Mouse (Mus musculus) cerebellum, postnatal 36 days (tissue): ENCODE measurements around the gene Vmn1r184.
"Not testable (repeated sequence)": the region's sequence is repeated elsewhere in the genome, so short reads cannot be mapped to it uniquely, and the experiment has no call there.

Experiments used
- DNase-seq, 2 experiments: peaks; one replicate each; pipeline ENCODE4 v3.0.0; 2021 to 2022; ENCODE audit warnings: mixed read lengths in 2 of 2

The Vmn1r184 gene

DNA sequence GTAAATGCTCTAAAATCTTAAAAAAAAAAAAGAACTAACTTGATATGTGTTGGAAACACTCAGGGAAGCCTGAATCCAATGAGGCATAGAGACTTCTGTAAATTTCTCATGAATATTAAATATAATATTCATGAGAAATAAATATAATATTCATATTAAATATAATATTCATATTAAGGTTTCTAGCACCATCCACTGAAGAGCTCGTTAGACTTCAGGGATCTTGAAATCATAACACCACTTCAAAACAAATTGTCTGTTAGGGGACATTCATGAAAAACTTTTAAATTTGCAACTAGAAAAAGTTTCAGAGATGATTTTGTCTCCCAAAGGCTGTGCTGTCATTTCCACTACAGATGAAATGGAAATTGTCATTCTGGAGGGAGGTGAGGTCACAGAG, at the start of gene Vmn1r184:
Gene Vmn1r184 (plus strand): TSS at position 301 of the 400 bp plus-strand sequence.
- DNase-seq, result not testable (repeated sequence)

DNA sequence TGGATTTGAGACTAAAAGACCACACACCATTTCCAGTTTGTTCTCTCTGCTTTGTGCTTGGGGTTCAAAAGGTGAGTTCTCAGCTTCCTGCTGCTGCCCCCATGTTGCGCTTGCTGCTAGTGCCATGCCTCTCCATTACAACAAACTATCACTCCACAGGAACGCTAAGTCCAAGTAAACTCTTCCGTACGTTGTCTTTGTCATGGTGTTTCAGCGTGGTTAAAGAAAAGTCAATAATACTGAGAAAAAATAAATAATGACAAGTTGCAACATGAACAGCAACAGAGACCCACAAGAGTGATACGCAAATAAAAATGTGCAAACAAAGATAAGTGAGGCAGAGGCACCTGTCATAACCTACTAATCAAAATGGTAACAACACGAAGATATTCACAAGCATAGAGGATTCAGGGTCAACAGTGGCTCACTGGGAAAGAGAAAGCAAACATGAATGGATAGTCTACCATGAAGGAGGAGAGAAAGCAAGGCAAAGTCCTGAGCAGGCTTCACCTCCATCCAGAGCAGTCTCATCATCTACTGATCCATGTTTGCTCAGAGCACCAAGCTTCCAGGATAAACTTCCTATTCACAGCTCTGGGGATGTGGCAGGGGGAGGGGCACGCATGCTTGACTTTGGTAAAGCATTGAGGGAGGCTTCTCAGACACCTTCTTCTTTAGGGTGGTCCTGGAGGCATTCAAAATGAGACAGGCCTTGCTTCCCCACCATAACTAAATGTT, 43.5 kb downstream of the Vmn1r184 start:
- DNase-seq, result not testable (repeated sequence)

DNA sequence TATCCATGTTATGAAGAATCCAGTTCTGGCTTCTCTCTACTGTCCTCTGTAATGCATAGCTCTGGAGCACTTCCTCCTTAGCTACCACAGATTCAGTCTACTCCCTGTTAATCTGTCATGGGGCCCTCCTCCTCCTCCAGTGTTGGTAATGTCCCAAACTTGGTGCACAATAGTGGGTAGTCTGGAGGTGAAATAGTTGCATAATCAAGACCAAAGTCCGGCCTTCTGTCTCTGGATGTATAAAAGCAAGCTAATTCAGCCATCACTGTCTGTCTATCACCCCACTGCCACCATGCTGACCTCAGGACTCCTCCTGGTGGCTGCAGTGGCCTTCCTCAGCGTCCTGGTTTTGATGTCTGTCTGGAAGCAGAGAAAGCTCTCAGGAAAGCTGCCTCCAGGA, 46.8 kb downstream of the Vmn1r184 start, which contains the start of gene Cyp2a4:
Gene Cyp2a4 (plus strand): TSS at position 244 of the 400 bp plus-strand sequence.
- not testable (repeated sequence) for DNase-seq

DNA sequence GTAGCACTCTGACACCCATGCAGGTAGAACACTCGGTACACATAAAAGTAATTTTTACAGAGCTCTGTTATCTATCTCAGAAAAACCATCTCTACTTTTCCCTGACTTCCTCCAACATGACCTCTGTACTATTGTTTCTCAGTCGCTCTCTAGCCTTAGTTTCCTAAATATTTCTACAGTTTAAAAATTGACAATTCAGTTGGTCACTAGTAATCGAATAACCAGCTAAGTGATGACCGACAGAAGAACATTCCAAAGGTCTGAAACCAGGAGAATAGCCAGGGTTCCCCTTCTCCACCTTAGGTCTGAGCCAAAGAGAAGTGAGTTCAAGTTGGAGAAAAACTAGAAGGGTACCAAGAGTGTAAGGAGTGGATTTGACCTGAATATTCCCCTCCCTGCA, 51.7 kb downstream of the Vmn1r184 start:
- not testable (repeated sequence) for DNase-seq

DNA sequence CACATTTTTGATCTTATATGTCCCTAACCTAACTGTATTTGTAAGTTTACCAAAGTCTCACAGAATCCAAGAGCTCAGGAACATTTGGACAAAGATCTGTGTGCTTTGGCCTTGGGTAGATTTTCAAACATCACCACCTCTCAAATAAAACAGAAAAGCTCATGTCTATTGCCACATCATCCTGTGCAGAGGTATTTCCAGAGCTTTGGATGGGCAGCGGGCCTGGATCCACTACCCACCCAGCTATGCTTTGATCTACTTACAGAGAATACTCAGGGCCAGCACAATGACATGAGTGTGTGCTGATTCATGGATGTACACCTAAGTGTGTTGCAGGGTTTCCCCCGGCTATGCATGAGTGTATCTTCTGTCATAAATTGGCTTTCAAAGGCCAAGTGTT, 55.1 kb downstream of the Vmn1r184 start:
- not testable (repeated sequence) for DNase-seq

DNA sequence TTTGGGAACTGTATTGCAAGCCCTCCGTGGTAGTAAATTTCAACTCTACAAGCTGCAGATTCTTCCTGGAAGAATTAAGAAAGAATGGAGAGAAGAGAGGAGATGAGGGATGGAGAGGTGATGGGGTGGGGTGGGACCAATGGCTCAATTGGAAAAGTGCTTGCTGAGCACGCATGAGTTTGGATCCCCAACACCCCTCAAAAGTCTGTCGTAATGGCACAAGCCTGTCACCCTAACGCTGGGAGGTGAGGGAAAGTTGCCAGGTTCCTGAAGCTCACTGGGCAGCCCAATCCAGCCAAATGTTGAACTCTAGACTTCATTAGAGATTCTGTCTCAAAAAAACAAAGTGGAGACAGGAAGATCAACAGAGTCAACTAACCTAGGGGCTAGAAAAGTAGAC, 55.7 kb downstream of the Vmn1r184 start:
- DNase-seq, result not testable (repeated sequence)
